Mouse (Mus musculus) telencephalon, adult 2 months (tissue): Measurements from ENCODE around the gene Gm3238.
"Not testable (repeated sequence)": the region's sequence is repeated elsewhere in the genome, so short reads cannot be mapped to it uniquely, and the experiment has no call there.

ENCODE experiments used
- DNase-seq: peaks from one replicate; pipeline ENCODE4 v3.0.0-alpha.2; 2011; ENCODE audit warnings: low read depth, low spot score

Gene Gm3238

GRCm38 (mm10) chr10:77750686-77751085 lies 20.4 kb downstream of the Gm3238 start:
- DNase-seq, result not testable (repeated sequence)

GRCm38 (mm10) chr10:77741924-77742688 lies 29.0 kb downstream of the Gm3238 start, which contains the start of gene Gm18596:
TSS of gene Gm18596 (minus strand) at chr10:77742638.
- not testable (repeated sequence) for DNase-seq

- no peak for DNase-seq
These were observed 32.2 kb downstream of the Gm3238 start for GRCm38 (mm10) chr10:77738929-77739328.

GRCm38 (mm10) chr10:77735928-77736327 lies 35.2 kb downstream of the Gm3238 start:
- DNase-seq, result no peak

GRCm38 (mm10) chr10:77729241-77729640 lies 41.9 kb downstream of the Gm3238 start:
- no peak for DNase-seq

- no peak for DNase-seq
These were observed 42.8 kb downstream of the Gm3238 start for GRCm38 (mm10) chr10:77728280-77728679.

GRCm38 (mm10) chr10:77726186-77726585 lies 44.9 kb downstream of the Gm3238 start, which contains the start of gene Gm10100:
TSS of gene Gm10100 (plus strand) at chr10:77726486.
- DNase-seq, result no peak

GRCm38 (mm10) chr10:77724855-77725254 lies 46.3 kb downstream of the Gm3238 start:
- no peak for DNase-seq
